Mouse (Mus musculus) liver, adult 2 months (tissue): ENCODE data around the gene Ergic1.

Experiments
- CTCF ChIP-seq: fragments of 200-500 bp; IDR thresholded peaks from 2 replicates; pipeline ENCODE4 v1.5.1; 2011; ENCODE audit warnings: low read depth, low read length, control low read depth
- POLR2A ChIP-seq: fragments of 200-500 bp; IDR thresholded peaks from 2 replicates; pipeline ENCODE4 v1.6.1; 2011; ENCODE audit warnings: low read length, control low read depth; ENCODE audit not compliant: insufficient read depth; ENCODE audit errors: extremely low read depth

- TF ChIP-seq POLR2A (no peak), CTCF (no peak)
Observed at GRCm38 (mm10) chr17:26616696-26617095, 55.4 kb downstream of the Ergic1 start.
